Mouse (Mus musculus) bone marrow, adult 2 months (tissue): ENCODE data around the gene Ust.
"Not testable (repeated sequence)": the region's sequence is repeated elsewhere in the genome, so short reads cannot be mapped to it uniquely, and the experiment has no call there.

Source experiments
- CTCF ChIP-seq: fragments of 200-500 bp; IDR thresholded peaks from 2 replicates; pipeline ENCODE4 v1.5.1; 2011; ENCODE audit warnings: low read length, control low read depth; ENCODE audit not compliant: control insufficient read depth, insufficient read depth
- POLR2A ChIP-seq: fragments of 200-500 bp; IDR thresholded peaks from 2 replicates; pipeline ENCODE4 v1.6.1; 2011; ENCODE audit warnings: low read depth, mild to moderate bottlenecking, control low read depth, low read length, borderline replicate concordance; ENCODE audit not compliant: control insufficient read depth

DNA sequence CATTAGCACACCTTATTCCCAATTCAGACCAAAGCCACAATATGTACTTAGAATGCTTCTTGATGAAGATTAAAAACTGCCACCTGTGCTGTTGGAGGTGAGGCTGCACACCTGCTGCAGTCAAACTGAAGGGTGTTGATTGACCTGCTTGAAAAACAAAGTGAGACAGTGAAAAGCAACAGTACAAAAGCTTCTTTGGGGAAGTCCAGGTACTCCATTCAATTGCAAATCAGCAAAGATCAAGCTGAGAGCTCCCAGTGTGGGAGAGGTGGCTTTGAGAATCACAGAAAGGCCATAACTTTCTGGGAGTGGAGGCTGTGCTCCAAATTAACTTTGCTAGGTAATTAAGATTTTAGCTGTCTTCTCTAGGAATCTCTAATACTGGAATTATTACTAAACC is 33.6 kb upstream of the Ust start:
- TF ChIP-seq CTCF, POLR2A: not testable (repeated sequence)
